Mouse (Mus musculus) spleen, postnatal 0 days (tissue): ENCODE data around the gene Tecta. TPM values are rescaled to one million over a fixed set of nuclear protein-coding genes. Genes with fewer than 3 reads are reported as not detected.

Experiments used
- polyA plus RNA-seq: library from polyadenylated mRNA; unstranded; fragments of >200 nt; fragmentation: Nextera tagmentation; extraction: Ambion mirVana; gene quantifications from 2 replicates; pipeline ENCODE4 v1.2.1, GENCODE M21; 2015

Tecta gene
- polyA plus RNA-seq, result 0.02 and 0.10 TPM in 2 replicates

GRCm38 (mm10) chr9:42399829-42400228, at the start of gene Tecta:
Tecta (minus strand) TSS chr9:42399929.

Other genes with a start within 250 kb of the Tecta start
- gene Sc5d, start 135.7 kb downstream of the Tecta start, polyA plus RNA-seq, result 10.2 and 11.2 TPM in 2 replicates
- gene Tbcel, start 107.9 kb upstream of the Tecta start, polyA plus RNA-seq, result 11.3 and 11.7 TPM in 2 replicates